Mouse (Mus musculus) CD8-positive naive resting alpha-beta T cell, adult 57 days (primary cell): ENCODE measurements around the gene Abhd18. TPM values are rescaled to one million over a fixed set of nuclear protein-coding genes. Genes with fewer than 3 reads are reported as not detected.

Experiments
- total RNA-seq: library from RNA; stranded (reverse); gene quantifications from one replicate; pipeline ENCODE4 v1.2.4, GENCODE M21; 2023

Gene Abhd18
- total RNA-seq = 14.7 TPM

DNA sequence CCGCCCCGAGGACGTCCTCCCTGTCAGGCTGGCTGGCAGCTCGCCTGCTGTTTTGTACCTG, at the start of gene Abhd18:
TSS of gene Abhd18 (plus strand) at position 14 of the 61 bp plus-strand sequence.

DNA sequence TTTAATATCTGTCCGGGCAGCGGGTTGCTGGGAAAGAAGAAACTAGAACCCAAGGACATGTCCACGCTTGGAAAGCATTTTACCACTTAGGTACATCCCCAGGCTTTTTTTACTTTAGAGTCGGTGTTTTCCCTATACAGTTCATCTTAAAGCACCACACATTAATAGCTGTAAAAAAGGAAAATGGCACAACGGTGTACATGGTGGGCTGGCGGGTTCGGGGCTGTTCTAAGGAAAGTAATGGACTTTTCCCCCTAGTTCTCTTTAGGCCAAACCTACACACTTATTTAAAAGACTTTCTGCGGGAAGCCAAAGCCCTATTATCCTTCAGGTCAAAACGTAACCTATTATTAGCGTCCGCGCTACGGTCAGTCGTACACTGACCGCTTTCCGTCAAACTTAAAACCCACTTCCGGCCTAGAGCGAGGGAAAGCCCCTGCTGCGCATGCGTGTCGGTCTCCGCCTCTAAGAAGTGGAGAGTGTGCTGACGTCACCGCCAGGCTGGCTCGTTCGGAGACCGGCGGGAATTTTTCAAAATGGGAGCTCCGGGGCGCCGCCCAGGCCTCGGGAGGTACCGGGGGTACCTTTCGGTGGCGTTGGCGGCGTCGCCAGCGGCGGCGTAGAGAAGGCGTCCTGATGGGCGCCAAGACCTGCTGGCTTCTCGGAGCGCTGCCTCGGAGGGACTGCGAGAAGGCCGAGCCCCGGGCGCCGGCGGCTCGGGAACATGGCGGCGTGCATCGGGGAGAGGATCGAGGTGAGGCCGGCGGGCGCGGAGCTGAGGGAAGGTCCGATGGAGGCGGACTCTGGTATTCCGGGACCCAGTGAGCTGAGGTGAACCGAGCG, 47.0 kb upstream of the Abhd18 start, which contains the start of gene Plk4:
TSS of gene Plk4 (plus strand) at position 490 of the 843 bp plus-strand sequence.

DNA sequence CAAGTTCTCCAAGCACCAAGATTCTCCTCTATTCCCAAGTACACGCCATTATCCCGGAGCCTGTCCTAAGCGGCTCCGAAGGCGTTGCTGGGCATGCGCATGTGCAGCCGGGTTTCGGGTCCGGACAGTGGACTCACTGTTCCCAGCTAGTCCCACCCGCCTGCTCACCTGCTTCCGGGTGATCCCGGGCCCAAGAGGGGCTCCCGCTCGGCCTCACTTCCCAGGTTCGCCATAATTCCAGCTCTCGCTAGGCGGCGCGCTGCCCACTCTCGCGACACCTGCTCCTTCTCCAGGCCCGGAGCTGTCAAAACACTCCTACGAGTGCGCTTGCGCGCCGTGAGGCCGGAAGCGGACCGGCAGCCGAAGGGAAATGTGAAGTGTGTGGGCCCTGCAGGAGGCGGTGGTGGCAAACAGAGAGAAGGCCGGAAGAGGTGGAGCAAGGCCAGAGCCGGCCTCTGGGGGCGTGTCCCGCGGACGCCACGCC, 255 bp upstream of the Abhd18 start, which contains the start of gene Mfsd8:
TSS of gene Mfsd8 (minus strand) at position 414 of the 484 bp plus-strand sequence.

GRCm38 (mm10) chr3:40902443-40902842, 55.7 kb downstream of the Abhd18 start, which contains the start of gene 1700034I23Rik:
1700034I23Rik (minus strand) TSS chr3:40902543.

DNA sequence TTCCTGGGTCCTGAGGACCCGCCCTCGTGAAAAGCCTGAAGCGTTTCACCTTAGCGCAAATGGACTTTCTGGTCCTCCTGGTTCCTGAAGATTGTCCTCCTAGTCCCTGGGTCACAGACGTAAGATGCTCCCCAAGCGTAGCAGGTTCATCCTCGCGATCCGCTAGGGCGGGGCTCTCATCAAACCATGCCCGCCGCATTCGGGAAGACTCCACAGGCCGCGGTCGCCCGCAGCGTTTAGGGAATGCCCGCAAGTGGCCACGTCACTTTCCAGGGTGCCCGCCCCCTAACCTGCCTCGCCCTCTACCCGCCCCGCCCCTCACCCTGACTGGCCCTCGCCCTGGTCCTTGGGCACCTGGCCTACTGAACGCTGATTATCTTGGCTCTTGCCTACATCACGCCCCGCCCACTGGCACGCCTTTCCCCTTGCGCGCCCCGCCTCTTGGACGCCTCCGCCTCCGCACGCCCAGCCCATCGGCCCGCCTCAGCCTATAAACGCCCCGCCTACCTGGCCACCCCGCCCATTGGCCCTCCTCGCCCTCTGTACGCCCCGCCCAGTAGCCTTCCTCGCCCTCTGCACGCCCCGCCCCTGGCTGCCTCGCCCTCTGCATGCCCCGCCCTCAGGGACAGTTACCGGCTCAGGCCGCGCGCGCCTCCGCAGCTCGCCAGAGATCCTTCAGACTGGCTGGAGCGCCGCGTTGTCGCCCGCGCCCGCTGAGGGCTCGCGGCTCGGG, 102.6 kb downstream of the Abhd18 start, which contains the start of gene Larp1b:
TSS of gene Larp1b (plus strand) at position 659 of the 733 bp plus-strand sequence.

Other genes starting within 250 kb of the Abhd18 start
- gene Slc25a31, start 138.1 kb upstream of the Abhd18 start, total RNA-seq = 0.24 TPM
- gene Hspa4l, start 102.5 kb upstream of the Abhd18 start, total RNA-seq = 24.7 TPM
- gene Plk4, start 47.0 kb upstream of the Abhd18 start, total RNA-seq = 16.6 TPM
- 16.2 TPM for gene Mfsd8, start 84 bp upstream of the Abhd18 start, total RNA-seq
- not detected for gene 1700034I23Rik, start 55.6 kb downstream of the Abhd18 start, total RNA-seq
- gene Larp1b, start 102.9 kb downstream of the Abhd18 start, total RNA-seq = 18.6 TPM
- gene Pgrmc2, start 236.1 kb downstream of the Abhd18 start, total RNA-seq = 23.3 TPM